Mouse (Mus musculus) CD4-positive, CD25-positive, alpha-beta regulatory T cell, adult 9 weeks (primary cell): Measurements from ENCODE around the gene Ccl12. TPM values are rescaled to one million over a fixed set of nuclear protein-coding genes. Genes with fewer than 3 reads are reported as not detected.

Experiments
- polyA plus RNA-seq: library from polyadenylated mRNA; unstranded; fragments of 100-300 nt; shearing (Covaris generic); gene quantifications from one replicate; pipeline ENCODE4 v1.2.1, GENCODE M21; 2017

Ccl12 gene
- not detected for polyA plus RNA-seq

DNA sequence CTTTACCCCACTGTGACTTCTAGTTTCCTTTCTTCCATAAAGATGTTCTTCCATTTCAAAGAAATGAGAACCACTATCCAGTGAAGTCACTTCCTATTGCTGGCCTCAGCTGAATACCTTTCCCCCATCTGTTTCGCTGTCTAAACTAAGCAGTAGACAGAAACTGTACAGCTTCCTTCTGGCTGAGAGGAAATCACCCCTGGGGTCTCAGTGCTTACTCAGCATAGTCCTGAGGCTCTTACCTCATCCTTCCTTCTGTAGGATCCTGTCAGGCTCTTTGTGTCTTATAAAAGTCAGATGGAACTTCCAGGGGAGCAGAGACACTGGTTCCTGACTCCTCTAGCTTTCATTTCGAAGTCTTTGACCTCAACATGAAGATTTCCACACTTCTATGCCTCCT is at the start of gene Ccl12:
Gene Ccl12, plus strand, starts transcription at position 317 of the 400 bp plus-strand sequence.

DNA sequence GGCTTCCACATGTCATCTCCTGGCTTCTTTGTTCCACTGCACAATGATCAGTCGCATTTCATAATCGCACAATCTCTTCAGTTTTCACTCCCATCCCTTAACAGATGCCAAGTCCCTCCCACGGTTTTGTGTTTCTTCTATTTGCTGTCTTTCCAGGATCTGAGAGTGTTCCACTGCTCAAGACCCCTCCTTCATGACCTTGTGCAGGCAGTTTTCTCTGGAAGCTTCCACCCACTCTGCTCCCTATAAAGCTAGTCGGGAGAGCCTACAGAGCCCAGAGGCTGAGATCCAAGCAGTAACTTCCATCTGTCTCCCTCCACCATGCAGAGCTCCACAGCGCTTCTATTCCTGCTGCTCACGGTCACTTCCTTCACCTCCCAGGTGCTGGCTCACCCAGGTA is 44.0 kb upstream of the Ccl12 start, which contains the start of gene Ccl11:
Gene Ccl11, plus strand, starts transcription at position 178 of the 400 bp plus-strand sequence.

DNA sequence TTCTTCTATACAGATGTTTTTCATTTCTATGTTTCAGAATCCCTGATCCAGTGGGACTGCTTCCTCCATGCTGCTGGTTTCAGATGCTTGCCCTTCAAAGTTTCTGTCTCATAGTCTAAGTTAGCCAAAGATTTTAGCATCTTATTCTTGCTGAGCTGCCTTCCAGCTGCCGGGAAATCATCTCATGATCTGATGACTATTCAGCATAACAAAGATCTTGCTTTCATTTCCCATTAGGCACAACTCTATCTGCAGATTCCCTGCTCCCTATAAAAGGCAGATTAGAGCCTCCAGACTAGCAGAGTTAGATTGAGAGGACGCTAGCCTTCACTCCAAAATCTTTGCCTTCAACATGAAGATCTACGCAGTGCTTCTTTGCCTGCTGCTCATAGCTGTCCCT is 13.2 kb downstream of the Ccl12 start, which contains the start of gene Ccl8:
Gene Ccl8, plus strand, starts transcription at position 301 of the 400 bp plus-strand sequence.

Other genes with a start within 250 kb of the Ccl12 start
- 0.07 TPM for gene 5530401A14Rik, start 241.2 kb upstream of the Ccl12 start, polyA plus RNA-seq
- not detected for gene Asic2, start 133.4 kb upstream of the Ccl12 start, polyA plus RNA-seq
- not detected for gene Ccl2, start 66.3 kb upstream of the Ccl12 start, polyA plus RNA-seq
- not detected for gene Gm17268, start 63.3 kb upstream of the Ccl12 start, polyA plus RNA-seq
- gene Ccl7, start 56.1 kb upstream of the Ccl12 start, polyA plus RNA-seq, result not detected
- gene Ccl11, start 44.0 kb upstream of the Ccl12 start, polyA plus RNA-seq, result not detected
- not detected for gene Ccl8, start 13.3 kb downstream of the Ccl12 start, polyA plus RNA-seq
- gene Ccl1, start 203.8 kb downstream of the Ccl12 start, polyA plus RNA-seq, result 11.4 TPM